Mouse (Mus musculus) forebrain, embryonic 16.5 days (tissue): ENCODE results near the gene Dbp. TPM values are rescaled to one million over a fixed set of nuclear protein-coding genes. Genes with fewer than 3 reads are reported as not detected.
A peak's percentile ranks its signal among the peaks of the same experiment; 100 is the strongest.

Source experiments
- ATAC-seq: fragments of 200-750 bp; cut with Nextera tagmentation; 2 replicates; pipeline ENCODE4 v1.8.0; 2017; ENCODE audit warnings: mild to moderate bottlenecking, moderate library complexity
- H3K27ac ChIP-seq: fragments of 300-500 bp; sonication (generic); 2 replicates; pipeline ENCODE4 v1.5.1; 2014; ENCODE audit warnings: low read length, control low read depth
- H3K27me3 ChIP-seq: fragments of 300-500 bp; sonication (generic); replicated peaks from 2 replicates; pipeline ENCODE4 v1.6.1; 2014; ENCODE audit warnings: low read length; ENCODE audit not compliant: control insufficient read depth, insufficient read depth
- H3K36me3 ChIP-seq: fragments of 300-500 bp; sonication (generic); 2 replicates; pipeline ENCODE4 v1.6.1; 2014; ENCODE audit not compliant: control insufficient read depth, insufficient read depth
- H3K4me1 ChIP-seq: fragments of 300-500 bp; sonication (generic); replicated peaks from 2 replicates; pipeline ENCODE4 v1.6.1; 2014; ENCODE audit warnings: low read length; ENCODE audit not compliant: control insufficient read depth, insufficient read depth
- H3K4me2 ChIP-seq: fragments of 300-500 bp; sonication (generic); 2 replicates; pipeline ENCODE4 v1.6.1; 2014; ENCODE audit warnings: mild to moderate bottlenecking, low read length, control low read depth
- H3K4me3 ChIP-seq: fragments of 300-500 bp; sonication (generic); replicated peaks from 2 replicates; pipeline ENCODE4 v1.5.1; 2014; ENCODE audit warnings: mild to moderate bottlenecking, low read length, control low read depth
- H3K9ac ChIP-seq: fragments of 300-500 bp; sonication (generic); replicated peaks from 2 replicates; pipeline ENCODE4 v1.6.1; 2014; ENCODE audit warnings: low read depth, low read length, control low read depth
- H3K9me3 ChIP-seq: fragments of 300-500 bp; sonication (generic); 2 replicates; pipeline ENCODE4 v1.6.1; 2016; ENCODE audit warnings: low read length; ENCODE audit not compliant: control insufficient read depth
- WGBS: fragments of 180-500 bp; shearing (Covaris S2); extraction: QIAGEN DNeasy Blood & Tissue Kit; methylation state at CpG from one replicate; pipeline ENCODE4 v1.1.7; 2014; 5-methylcytosine and 5-hydroxymethylcytosine counted together
- polyA plus RNA-seq: library from polyadenylated mRNA; unstranded; fragments of >200 nt; fragmentation: Nextera tagmentation; extraction: Ambion mirVana; gene quantifications from 2 replicates; pipeline ENCODE4 v1.2.1, GENCODE M21; 2015

Dbp gene
- polyA plus RNA-seq, 1 experiment from 2014 or later = 4.3 TPM

GRCm38 (mm10) chr7:45709677-45710355, 4.9 kb downstream of the Dbp start:
- no peak for ATAC-seq

GRCm38 (mm10) chr7:45710477-45711191, 5.7 kb downstream of the Dbp start:
- no peaks in the 10 kb centered on the region for H3K9me3 ChIP-seq
- no peak overlapping the region for H3K4me3 ChIP-seq
- H3K4me1 ChIP-seq = peaks cover 52% of the 10 kb centered on the region
- no peak overlapping the region for H3K4me2 ChIP-seq
- no peak overlapping the region for H3K27ac ChIP-seq
- H3K27me3 ChIP-seq = no peaks in the 10 kb centered on the region
- ATAC-seq = no peak
- WGBS = 93% methylated on average over 20 of the region's 20 CpGs
- H3K36me3 ChIP-seq = peaks cover 29% of the 10 kb centered on the region
- no peak overlapping the region for H3K9ac ChIP-seq

More at GRCm38 (mm10) chr7:45709677-45710355, 4.9 kb downstream of the Dbp start:
- peaks cover 29% of the 10 kb centered on the region for H3K36me3 ChIP-seq
- H3K4me2 ChIP-seq = no peak overlapping the region
- H3K27me3 ChIP-seq = no peaks in the 10 kb centered on the region
- peak overlapping the region; percentile 53; the same call in 1 of the 2 replicates for H3K27ac ChIP-seq
- H3K4me1 ChIP-seq = peaks cover 55% of the 10 kb centered on the region
- WGBS = 74% methylated on average over 14 of the region's 14 CpGs
- no peak overlapping the region for H3K4me3 ChIP-seq
- H3K9me3 ChIP-seq = no peaks in the 10 kb centered on the region
- H3K9ac ChIP-seq = no peak overlapping the region

- no peak for ATAC-seq
- H3K36me3 ChIP-seq = peaks cover 29% of the 10 kb centered on the region
- no peak overlapping the region for H3K4me3 ChIP-seq
- H3K27me3 ChIP-seq = no peaks in the 10 kb centered on the region
- WGBS = 90% methylated on average over 24 of the region's 24 CpGs
- no peak overlapping the region for H3K9ac ChIP-seq
- peaks cover 52% of the 10 kb centered on the region for H3K4me1 ChIP-seq
- no peak overlapping the region for H3K4me2 ChIP-seq
- H3K27ac ChIP-seq = no peak overlapping the region
- no peaks in the 10 kb centered on the region for H3K9me3 ChIP-seq
Measured at GRCm38 (mm10) chr7:45711316-45712021, 6.6 kb downstream of the Dbp start.

GRCm38 (mm10) chr7:45712022-45712757, 7.3 kb downstream of the Dbp start:
- no peak for ATAC-seq
- Histone ChIP-seq H3K4me3 (no peak overlapping the region), H3K4me1 (peaks cover 52% of the 10 kb centered on the region), H3K27ac (no peak overlapping the region), H3K4me2 (no peak overlapping the region), H3K27me3 (no peaks in the 10 kb centered on the region), H3K9me3 (no peaks in the 10 kb centered on the region), H3K36me3 (peaks cover 29% of the 10 kb centered on the region), H3K9ac (no peak overlapping the region)
- 89% methylated on average over 21 of the region's 21 CpGs for WGBS

GRCm38 (mm10) chr7:45713396-45713795, 8.5 kb downstream of the Dbp start:
- no peak for ATAC-seq
- Histone ChIP-seq H3K27me3 (no peaks in the 10 kb centered on the region), H3K9me3 (no peaks in the 10 kb centered on the region), H3K9ac (no peak overlapping the region), H3K4me1 (peaks cover 41% of the 10 kb centered on the region), H3K27ac (no peak overlapping the region), H3K4me2 (no peak overlapping the region), H3K36me3 (peaks cover 29% of the 10 kb centered on the region), H3K4me3 (no peak overlapping the region)
- WGBS = 92% methylated on average over 16 of the region's 16 CpGs

- Histone ChIP-seq H3K4me1 (peaks cover 41% of the 10 kb centered on the region), H3K36me3 (peaks cover 29% of the 10 kb centered on the region), H3K9ac (no peak overlapping the region), H3K27ac (no peak overlapping the region), H3K27me3 (no peaks in the 10 kb centered on the region), H3K4me3 (peak overlapping the region; percentile 64), H3K4me2 (peak overlapping the region; percentile 75), H3K9me3 (no peaks in the 10 kb centered on the region)
- WGBS = 89% methylated on average over 6 of the region's 6 CpGs
- ATAC-seq = no peak
Measured at GRCm38 (mm10) chr7:45713881-45714520, 9.1 kb downstream of the Dbp start.

GRCm38 (mm10) chr7:45714630-45715089, 9.8 kb downstream of the Dbp start:
- Histone ChIP-seq H3K4me1 (peaks cover 41% of the 10 kb centered on the region), H3K27me3 (no peaks in the 10 kb centered on the region), H3K36me3 (peaks cover 33% of the 10 kb centered on the region), H3K9ac (peak overlapping the region; percentile 68), H3K4me2 (peak overlapping the region; percentile 75), H3K27ac (peak overlapping the region; percentile 28; the same call in 1 of the 2 replicates), H3K9me3 (no peaks in the 10 kb centered on the region), H3K4me3 (peak overlapping the region; percentile 64)
- ATAC-seq = peak; percentile 31; the same call in 1 of the 2 replicates
- 9% methylated on average over 14 of the region's 14 CpGs for WGBS

- Histone ChIP-seq H3K4me2 (peak within 1 kb of the TSS; percentile 75), H3K27ac (peak within 1 kb of the TSS; percentile 60), H3K4me3 (peak within 1 kb of the TSS; percentile 64), H3K9ac (peak within 1 kb of the TSS; percentile 68), H3K4me1 (peaks cover 43% of the 10 kb centered on the region), H3K27me3 (no peaks in the 10 kb centered on the region), H3K9me3 (no peaks in the 10 kb centered on the region), H3K36me3 (peaks cover 36% of the 10 kb centered on the region)
- WGBS = 8% methylated on average over 33 of the region's 34 CpGs
- peak; percentile 94 for ATAC-seq
Measured at GRCm38 (mm10) chr7:45715090-45715708, 10.3 kb downstream of the Dbp start, which contains the start of gene Rpl18. TSS of gene Rpl18 (plus strand) at chr7:45715457.
